Mouse (Mus musculus) embryonic stem cell, embryonic (primary cell): ENCODE results near the gene 4930404H24Rik.

Source experiments
- CTCF ChIA-PET, 4 experiments: fragments of 300-600 bp in 2 of 4; fragments of 350-600 bp in 2 of 4; sonication (Branson Sonifier 250); formaldehyde crosslinking; loops; one replicate each; lab custom pipeline; 2022; ENCODE audit warnings: inconsistent platforms in 2 of 4; lab: Charles Lee
- POLR2A ChIA-PET, 4 experiments: fragments of 300-600 bp in 2 of 4; fragments of 350-600 bp in 2 of 4; sonication (Branson Sonifier 250); formaldehyde crosslinking; loops; one replicate each; lab custom pipeline; 2022; ENCODE audit warnings: antibody characterized with exemption in 4 of 4, inconsistent platforms in 1 of 4; lab: Charles Lee

The 4930404H24Rik gene

DNA sequence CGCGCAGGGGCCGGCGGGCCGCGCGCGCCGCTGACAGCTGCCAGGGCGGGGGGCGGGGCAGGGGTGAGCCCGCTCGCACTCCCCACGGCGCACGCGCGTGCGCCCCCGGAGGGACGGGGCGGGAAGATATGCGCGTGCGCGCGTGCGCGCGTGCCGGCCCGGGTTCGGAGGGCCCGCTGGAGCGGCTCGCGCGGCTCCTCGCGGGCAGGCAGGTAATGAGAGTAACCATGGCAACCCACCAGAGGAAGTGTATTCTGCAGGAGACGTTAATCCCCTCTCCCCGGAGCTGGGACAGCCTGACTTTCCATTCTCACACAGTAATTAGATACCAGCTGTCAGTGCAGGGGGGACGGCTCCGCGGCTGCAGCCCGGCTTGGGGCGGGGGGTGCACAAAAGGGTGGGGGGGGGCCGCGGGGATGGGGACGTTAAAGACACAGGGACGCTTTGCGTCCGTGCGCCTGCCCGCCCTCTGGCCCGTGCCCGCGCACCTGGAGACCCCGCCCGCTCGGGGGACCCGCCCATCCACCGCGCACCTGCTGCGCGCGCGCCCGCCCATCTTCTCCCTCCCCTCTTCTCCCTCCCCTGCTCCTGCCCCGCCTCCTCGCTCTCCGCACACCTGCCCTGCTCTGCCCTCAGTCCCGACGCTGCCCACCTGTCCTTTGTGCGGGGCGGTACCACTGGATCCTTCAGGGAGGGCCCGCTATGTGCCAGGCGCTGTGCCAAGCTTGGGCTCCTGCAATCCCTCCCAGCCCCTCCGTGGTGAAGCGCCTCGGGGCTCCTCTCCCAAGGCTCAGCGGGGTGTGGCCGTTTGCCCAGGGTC is at the start of gene 4930404H24Rik:
4930404H24Rik (plus strand) TSS at position 218 of the 820 bp plus-strand sequence.
- ChIA-PET POLR2A (interaction anchor here in 3 of 4 experiments (0.5 to 1.3 kb wide), 11 partner anchors 8 to 1616 kb away, joined by 3 to 6 read pairs (median 3); no protein-coding TSS in a partner anchor), CTCF (interaction anchor here (0.6 to 1.8 kb wide), 8 partner anchors 14 to 336 kb away, joined by 3 to 10 read pairs (median 4); no protein-coding TSS in a partner anchor)

DNA sequence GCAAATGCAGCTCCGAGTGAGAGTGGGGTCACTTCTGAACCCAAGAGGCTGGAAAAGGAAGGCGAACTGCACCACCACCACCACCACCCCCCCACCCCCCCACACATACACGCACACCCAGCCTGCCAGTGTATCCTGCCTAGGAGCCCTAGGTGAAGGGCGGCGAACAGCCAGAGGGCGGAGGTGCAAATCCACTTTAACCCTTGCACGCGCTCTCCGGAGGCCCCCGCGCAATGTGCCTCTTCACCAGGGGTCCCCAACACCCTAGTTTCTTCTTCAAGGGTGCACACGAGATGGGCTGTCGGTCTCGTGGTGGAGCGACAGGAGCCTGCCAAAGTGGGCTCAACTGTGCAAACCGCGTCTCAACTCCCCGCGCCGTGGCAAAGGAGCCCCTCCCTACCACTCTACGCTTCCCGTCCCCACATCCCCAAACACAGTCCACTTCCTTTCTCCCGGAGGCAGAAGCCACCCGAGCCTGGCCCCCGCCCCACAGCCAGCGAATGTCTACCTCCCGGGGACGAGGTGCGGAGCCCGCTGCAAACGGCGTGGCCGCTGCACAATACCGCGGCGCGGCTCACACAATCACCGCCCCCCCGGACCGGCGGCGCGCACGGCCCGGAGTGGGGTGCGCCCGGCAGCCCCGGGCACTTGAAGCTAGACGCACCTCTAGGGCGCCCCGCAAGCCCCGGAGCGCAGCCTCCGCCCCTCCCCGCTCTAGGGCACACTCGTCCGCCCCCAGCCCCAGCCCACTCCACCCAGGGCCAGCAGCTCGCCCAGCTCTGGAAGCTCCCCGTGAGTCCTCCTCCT is 49.0 kb upstream of the 4930404H24Rik start:
- CTCF ChIA-PET, result interaction anchor here in 3 of 4 experiments (0.6 to 2.1 kb wide), 14 partner anchors 8 to 1539 kb away, joined by 3 to 7 read pairs (median 3); no protein-coding TSS in a partner anchor
- POLR2A ChIA-PET, result interaction anchor here (0.6 to 3.7 kb wide), 19 partner anchors 9 to 335 kb away, joined by 3 to 12 read pairs (median 3); partner anchors contain the start of genes Tm9sf4 (in 2 of the 4) and Hck (in 1 of the 4)

DNA sequence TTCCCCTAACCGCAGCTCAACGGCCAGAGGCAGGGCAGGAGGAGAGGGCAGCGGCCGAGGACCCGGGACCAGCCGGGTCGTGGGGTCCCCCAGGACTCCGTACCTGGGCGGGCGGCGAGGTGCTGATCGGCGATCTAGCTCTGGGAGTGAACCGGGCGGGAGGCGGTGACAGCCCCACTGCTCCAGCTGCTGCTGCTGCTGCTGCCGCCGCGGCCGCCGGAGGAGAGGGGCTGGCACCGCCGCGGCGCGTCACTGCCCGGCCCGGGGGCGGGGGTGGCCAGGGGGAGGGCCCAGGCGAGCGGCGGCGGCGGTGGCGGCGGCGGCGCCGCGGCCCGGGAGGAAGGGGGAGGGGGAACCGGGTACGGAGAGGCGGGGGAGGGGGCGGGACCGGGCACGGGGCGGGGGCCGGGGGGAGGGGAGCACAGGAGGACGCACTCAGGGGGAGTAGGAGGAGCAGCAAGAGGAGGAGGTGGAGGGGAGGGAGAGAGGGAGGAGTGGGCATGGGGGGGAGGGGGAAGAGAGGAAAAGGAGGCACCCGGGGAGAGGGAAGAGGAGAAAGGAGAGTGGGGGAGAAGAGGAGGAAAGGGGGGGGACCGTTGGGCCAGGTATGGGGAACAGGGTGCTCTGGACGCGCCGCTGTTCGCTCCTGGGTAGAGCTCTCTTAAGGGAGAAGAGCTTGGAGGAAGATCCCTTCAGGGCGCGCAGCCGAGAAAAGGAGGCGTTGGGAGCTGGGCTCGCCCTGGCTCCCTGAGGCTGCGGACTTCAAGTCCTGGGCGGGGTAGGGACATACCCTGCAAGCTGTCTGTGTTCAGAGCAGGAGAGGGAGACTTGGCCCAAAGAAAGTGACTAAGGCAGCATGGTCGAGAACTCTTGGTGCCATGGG is 48.1 kb upstream of the 4930404H24Rik start:
- ChIA-PET CTCF (interaction anchor here (0.6 to 2.1 kb wide), 26 partner anchors 9 to 1540 kb away, joined by 3 to 13 read pairs (median 3); no protein-coding TSS in a partner anchor), POLR2A (interaction anchor here (0.6 to 2.1 kb wide), 33 partner anchors 8 to 1103 kb away, joined by 3 to 11 read pairs (median 3); partner anchors contain the start of genes Tm9sf4 (in 2 of the 4) and Hck (in 1 of the 4))

GRCm38 (mm10) chr2:153445137-153446016 is 47.2 kb upstream of the 4930404H24Rik start:
- ChIA-PET POLR2A (interaction anchor here (0.6 to 2.1 kb wide), 28 partner anchors 10 to 1102 kb away, joined by 3 to 11 read pairs (median 3); partner anchors contain the start of gene Tm9sf4 (in 2 of the 4)), CTCF (interaction anchor here (0.5 to 2.1 kb wide), 46 partner anchors 8 to 364 kb away, joined by 3 to 13 read pairs (median 4); no protein-coding TSS in a partner anchor)

DNA sequence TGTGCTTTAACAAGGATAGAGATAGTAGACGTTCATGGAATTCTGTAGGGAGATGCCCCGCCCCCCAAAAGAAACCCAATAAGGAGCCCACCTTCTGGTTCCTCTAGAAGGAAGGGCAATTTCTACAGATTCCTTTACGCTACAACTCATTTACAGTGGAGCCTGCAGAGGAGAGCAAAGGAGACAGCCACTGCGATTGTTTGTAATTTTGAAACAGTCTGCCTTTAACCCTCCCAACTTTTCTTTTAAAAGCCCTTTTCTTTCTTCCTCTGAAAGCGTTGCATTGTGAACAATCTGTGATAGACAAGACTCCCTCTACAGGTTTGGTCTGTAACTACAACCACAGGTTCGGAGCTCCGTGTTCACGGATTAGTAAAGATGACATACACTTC is 46.6 kb upstream of the 4930404H24Rik start:
- ChIA-PET CTCF (interaction anchor here (0.5 to 2.0 kb wide), 45 partner anchors 8 to 1080 kb away, joined by 3 to 13 read pairs (median 3); no protein-coding TSS in a partner anchor), POLR2A (interaction anchor here in 2 of 4 experiments (0.9 to 2.0 kb wide), 13 partner anchors 9 to 304 kb away, joined by 3 to 10 read pairs (median 4); partner anchors contain the start of gene Tm9sf4 (in 1 of the 2))

GRCm38 (mm10) chr2:153446476-153446875 is 46.1 kb upstream of the 4930404H24Rik start:
- ChIA-PET POLR2A (interaction anchor here in 2 of 4 experiments (0.9 to 2.0 kb wide), 10 partner anchors 9 to 304 kb away, joined by 3 to 10 read pairs (median 4); partner anchors contain the start of gene Tm9sf4 (in 1 of the 2)), CTCF (interaction anchor here (0.5 to 2.0 kb wide), 43 partner anchors 9 to 1081 kb away, joined by 3 to 13 read pairs (median 4); no protein-coding TSS in a partner anchor)

GRCm38 (mm10) chr2:153447719-153448118 is 44.9 kb upstream of the 4930404H24Rik start:
- CTCF ChIA-PET, result interaction anchor here in 1 of 4 experiments (0.8 kb wide), 1 partner anchor 16 kb away, joined by 3 read pairs; no protein-coding TSS in a partner anchor
- POLR2A ChIA-PET, result no interaction called here

DNA sequence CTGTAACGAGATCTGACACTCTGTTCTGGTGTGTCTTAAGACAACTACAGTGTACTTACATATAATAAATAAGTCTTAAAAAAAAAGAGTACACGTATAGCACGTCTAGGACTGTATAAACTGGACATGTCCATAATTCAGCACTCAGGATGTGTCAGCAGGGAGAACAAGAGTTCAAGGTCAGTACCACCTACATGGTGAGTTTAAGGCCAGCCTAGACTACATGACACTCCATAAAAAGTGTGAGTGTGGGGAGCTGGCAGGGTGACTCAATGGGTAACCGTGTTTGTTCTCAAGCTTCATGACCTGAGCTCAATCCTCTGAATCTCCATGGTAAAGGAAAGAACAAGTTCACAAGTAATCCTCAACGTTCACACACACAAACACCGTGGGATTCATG is 44.1 kb upstream of the 4930404H24Rik start:
- CTCF ChIA-PET, result interaction anchor here in 1 of 4 experiments (0.5 kb wide), 1 partner anchor 264 kb away, joined by 3 read pairs; no protein-coding TSS in a partner anchor

DNA sequence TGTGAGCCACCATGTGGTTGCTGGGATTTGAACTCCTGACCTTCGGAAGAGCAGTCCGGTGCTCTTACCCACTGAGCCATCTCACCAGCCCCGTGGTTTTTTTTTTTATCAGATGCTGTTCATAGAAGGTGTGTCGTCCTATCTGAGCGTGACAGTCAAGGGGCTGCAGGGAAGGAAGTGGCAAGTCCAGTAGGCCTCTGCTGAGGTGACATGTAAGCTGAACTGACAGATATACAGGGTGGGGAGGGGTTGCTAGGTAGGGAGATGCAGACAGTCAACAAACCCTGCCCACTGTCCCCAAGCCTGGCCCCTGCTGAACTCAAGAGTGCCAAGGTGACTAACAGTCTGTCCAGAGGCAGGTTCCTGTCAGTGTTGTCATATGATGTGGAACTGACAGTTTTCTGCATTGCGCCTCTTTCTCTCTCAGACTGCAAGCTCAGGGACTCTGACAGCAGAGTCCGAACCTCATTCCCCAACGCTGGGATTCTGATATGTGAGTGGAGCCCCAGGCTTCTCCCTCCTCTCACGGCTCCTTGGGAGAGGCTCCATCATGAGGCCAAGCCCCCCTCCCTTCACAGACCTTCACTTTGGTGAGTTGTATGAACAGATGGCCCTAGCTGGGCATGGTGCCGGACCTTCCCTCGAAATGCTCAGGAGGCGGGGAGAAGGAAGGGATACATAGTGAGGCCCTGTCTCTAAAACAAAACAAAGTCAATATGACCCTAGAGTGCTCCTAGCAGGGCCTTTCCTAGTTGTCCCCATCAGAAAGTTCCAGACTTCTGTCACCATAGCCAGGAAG is 38.4 kb upstream of the 4930404H24Rik start:
- POLR2A ChIA-PET, result interaction anchor here in 1 of 4 experiments (0.5 to 0.6 kb wide), 2 partner anchors 171 to 754 kb away, joined by 3 read pairs; no protein-coding TSS in a partner anchor
- CTCF ChIA-PET, result interaction anchor here in 2 of 4 experiments (0.6 to 1.3 kb wide), 5 partner anchors 8 to 133 kb away, joined by 3 to 4 read pairs (median 3); no protein-coding TSS in a partner anchor

More for the DNA sequence above, 44.1 kb upstream of the 4930404H24Rik start:
- POLR2A ChIA-PET, result interaction anchor here in 1 of 4 experiments (0.6 kb wide), 1 partner anchor 281 kb away, joined by 3 read pairs; no protein-coding TSS in a partner anchor

- ChIA-PET CTCF (interaction anchor here in 1 of 4 experiments (1.2 to 1.3 kb wide), 2 partner anchors 9 kb away, joined by 3 read pairs; no protein-coding TSS in a partner anchor), POLR2A (interaction anchor here in 2 of 4 experiments (0.5 to 1.5 kb wide), 2 partner anchors 9 to 170 kb away, joined by 3 read pairs; no protein-coding TSS in a partner anchor)
Observed at GRCm38 (mm10) chr2:153454841-153455506, 37.6 kb upstream of the 4930404H24Rik start.

- ChIA-PET CTCF (interaction anchor here (0.6 to 1.6 kb wide), 8 partner anchors 11 to 387 kb away, joined by 3 to 5 read pairs (median 3); no protein-coding TSS in a partner anchor), POLR2A (interaction anchor here in 3 of 4 experiments (0.6 to 2.0 kb wide), 5 partner anchors 26 to 357 kb away, joined by 3 to 6 read pairs (median 3); partner anchors contain the start of gene Tm9sf4 (in 1 of the 3))
Observed at GRCm38 (mm10) chr2:153457467-153457866, 35.1 kb upstream of the 4930404H24Rik start.

- POLR2A ChIA-PET, result interaction anchor here in 1 of 4 experiments (0.9 to 2.0 kb wide), 4 partner anchors 21 to 111 kb away, joined by 3 to 5 read pairs (median 3); no protein-coding TSS in a partner anchor
Observed at GRCm38 (mm10) chr2:153458022-153458441, 34.6 kb upstream of the 4930404H24Rik start.

DNA sequence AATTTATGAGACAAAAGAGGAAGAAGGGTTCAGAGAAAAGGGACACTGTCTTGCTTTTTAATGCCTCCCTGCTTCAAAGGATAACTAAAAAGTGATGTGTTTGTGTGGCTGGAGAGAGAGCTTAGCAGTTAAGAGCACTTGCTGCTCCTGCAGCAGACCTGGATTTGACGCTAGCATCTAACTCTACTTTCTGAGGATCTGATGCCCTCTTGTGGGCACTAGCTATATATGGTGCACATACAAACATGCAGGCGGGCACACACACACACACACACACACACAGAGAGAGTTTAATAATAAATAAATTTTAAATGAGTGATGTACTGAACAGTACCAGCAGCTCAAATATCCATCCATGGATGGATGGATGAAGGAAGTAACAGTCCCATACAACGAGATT is 29.3 kb upstream of the 4930404H24Rik start:
- ChIA-PET CTCF (interaction anchor here (0.5 to 3.0 kb wide), 40 partner anchors 9 to 757 kb away, joined by 3 to 12 read pairs (median 3); partner anchors contain the start of gene 4930404H24Rik (in 1 of the 4)), POLR2A (interaction anchor here in 3 of 4 experiments (0.6 to 1.2 kb wide), 9 partner anchors 15 to 988 kb away, joined by 3 to 4 read pairs (median 3); no protein-coding TSS in a partner anchor)

More at GRCm38 (mm10) chr2:153458022-153458441, 34.6 kb upstream of the 4930404H24Rik start:
- CTCF ChIA-PET, result interaction anchor here in 3 of 4 experiments (0.6 to 1.6 kb wide), 9 partner anchors 12 to 1527 kb away, joined by 3 to 5 read pairs (median 3); no protein-coding TSS in a partner anchor
